In the genomic region with DNA sequence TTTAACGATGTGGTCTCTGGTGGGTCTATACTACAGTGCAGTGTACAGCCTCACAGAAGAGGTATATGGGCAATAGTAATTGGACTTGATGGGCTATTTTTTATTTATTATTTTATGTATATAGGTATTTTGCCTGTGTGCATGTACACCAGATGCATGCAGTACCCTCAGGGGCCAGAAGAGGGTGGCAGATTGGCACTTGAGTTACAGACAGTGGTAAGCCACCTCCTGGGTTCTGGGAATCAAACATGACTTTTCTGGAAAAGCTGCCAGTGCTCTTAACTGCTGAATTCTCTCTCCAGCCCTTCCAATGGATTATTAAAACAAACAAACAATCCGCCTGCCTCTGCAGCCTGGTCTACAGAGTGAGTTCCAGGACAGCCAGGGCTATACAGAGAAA, we compare ENCODE assay signal across 11 mouse cellular contexts. TPM values are rescaled to one million over a fixed set of nuclear protein-coding genes. Genes with fewer than 3 reads are reported as not detected.
DNase-seq lines count a peak whose midpoint lies in the region; ATAC-seq and TF ChIP-seq lines count a peak whose summit lies in the region.
"Had no signal": no experiment of that assay in that cellular context is flagged by ENCODE, and none has a peak within 500 bp of the region (broad histone marks: within the 10 kb centered on the region; RNA-seq: fewer than 3 reads in every experiment).

No protein-coding gene starts in this region.

- no peak overlapping the region for H3K27ac ChIP-seq in layer of hippocampus, adult 2 months
- no peak overlapping the region for H3K27ac ChIP-seq in ES-E14 (ENCODE audit: insufficient read depth, low read depth, low read length, poor library complexity, severe bottlenecking)
- H3K27ac ChIP-seq: heart, embryonic 13.5 days had no signal

- H3K9ac ChIP-seq in ES-E14 (ENCODE audit: insufficient read depth, low read depth, low read length, poor library complexity, severe bottlenecking), result no peak overlapping the region
- H3K9ac ChIP-seq: heart, embryonic 13.5 days had no signal

- peak; percentile 61 for TF ChIP-seq CTCF in layer of hippocampus, adult 2 months (conservative IDR thresholded peaks at IDR 0.05)

- in situ Hi-C loops in ES-E14 (cut with MboI; ENCODE audit: low sequenced_read_pairs in 2 of 2, unreplicated experiment in 2 of 2), result no loop called here

- no peaks in the 10 kb centered on the region for H3K9me3 ChIP-seq in ES-E14 (ENCODE audit: control insufficient read depth, insufficient read depth, low read depth, low read length)
- H3K9me3 ChIP-seq: heart, embryonic 13.5 days had no signal

- no peak for DNase-seq in layer of hippocampus, adult 2 months (ENCODE audit: low spot score in 2 of 2)
- no peak for DNase-seq in layer of hippocampus, adult 8-10 months (ENCODE audit: low spot score in 2 of 2)
- peak; percentile 44 for DNase-seq in ES-E14 (ENCODE audit: low read depth, low spot score)
- DNase-seq in adipocyte (ENCODE audit: low spot score), result peak; percentile 26
- DNase-seq in lung, postnatal 10 days, result peak; percentile 20
- no peak for DNase-seq in spleen, postnatal 4 days (ENCODE audit: low spot score in 2 of 2)
- DNase-seq in ovary, postnatal 10 days (ENCODE audit: low spot score), result no peak
- DNase-seq: cerebellum, adult 11-12 months had no signal

- no peak overlapping the region for H3K4me3 ChIP-seq in layer of hippocampus, adult 2 months
- no peak overlapping the region for H3K4me3 ChIP-seq in ES-E14 (ENCODE audit: insufficient read depth in 1 of 2, low read depth in 1 of 2, low read length in 2 of 2, poor library complexity in 1 of 2, severe bottlenecking in 1 of 2)
- H3K4me3 ChIP-seq: heart, embryonic 13.5 days had no signal

- H3K36me3 ChIP-seq in ES-E14 (ENCODE audit: control insufficient read depth, insufficient read depth, low read length, poor library complexity, severe bottlenecking), result no peaks in the 10 kb centered on the region
- H3K36me3 ChIP-seq: heart, embryonic 13.5 days had no signal

- H3K4me1 ChIP-seq in ES-E14 (ENCODE audit: control insufficient read depth in 2 of 2, insufficient read depth in 2 of 2, low read length in 2 of 2, poor library complexity in 1 of 2), result no peaks in the 10 kb centered on the region

- no peak for ATAC-seq in erythroid progenitor cell, adult 5-6 weeks (replicated peaks; ENCODE audit: low FRiP score, poor library complexity, severe bottlenecking)

TF ChIP-seq in ES-E14, 5 proteins besides CTCF, POLR2A, EP300 and RAD21:
- no peak for TF ChIP-seq CHD2 (IDR thresholded peaks at IDR 0.05; ENCODE audit: low read depth, low read length)
- no peak for TF ChIP-seq MAFK (IDR thresholded peaks at IDR 0.05; ENCODE audit: insufficient read depth, low read depth, low read length)
- 0 out of 2 replicates have a peak, but pooled peaks have one; percentile 19 for TF ChIP-seq ZC3H11A (IDR thresholded peaks at IDR 0.05; ENCODE audit: borderline replicate concordance, low read depth, low read length)

RNA-seq across cellular contexts. Expression of a gene that starts 10.4 kb away (rescaled TPM):
- 1 to 10 TPM; 2.7 to 3.1 TPM for total RNA-seq in layer of hippocampus, adult 2 months (2021)
- 1 to 10 TPM; 6.0 to 7.1 (median 7.0) TPM for total RNA-seq in layer of hippocampus, adult 8-10 months (2022)
- total RNA-seq in ES-E14 (2012; rRNA removed), result 1.1 and 4.9 TPM in 2 replicates
- 5.4 and 15.5 TPM in 2 replicates for total RNA-seq in erythroid progenitor cell, adult 5-6 weeks (2015; ENCODE audit: low replicate concordance)
- total RNA-seq in erythroid progenitor cell, adult 5-6 weeks (2017; ENCODE audit: low replicate concordance), result 0.98 and 3.6 TPM in 2 replicates

RNA-seq across cellular contexts. Expression of a gene that starts 25.3 kb away (rescaled TPM):
- not detected for total RNA-seq in layer of hippocampus, adult 2 months (2021)
- under 1 TPM in 3 of 4 experiments, not detected in 1; 0.16 to 0.36 (median 0.19) TPM for total RNA-seq in layer of hippocampus, adult 8-10 months (2022)
- total RNA-seq in ES-E14 (2012; rRNA removed), result 0.04 and 0.16 TPM in 2 replicates
- not detected in 2 replicates for total RNA-seq in erythroid progenitor cell, adult 5-6 weeks (2015; ENCODE audit: low replicate concordance)
- not detected in 2 replicates for total RNA-seq in erythroid progenitor cell, adult 5-6 weeks (2017; ENCODE audit: low replicate concordance)
- total RNA-seq: left cerebral cortex, postnatal 25 days had no signal

RNA-seq across cellular contexts. Expression of a gene that starts 47.9 kb away (rescaled TPM):
- total RNA-seq in layer of hippocampus, adult 2 months (2021), result 1 to 10 TPM in 1 of 2 experiments, under 1 TPM in 1; 0.79 to 1.1 TPM
- total RNA-seq in layer of hippocampus, adult 8-10 months (2022), result 1 to 10 TPM; 1.0 to 1.7 (median 1.4) TPM
- 2.6 and 2.8 TPM in 2 replicates for total RNA-seq in ES-E14 (2012; rRNA removed)
- total RNA-seq in erythroid progenitor cell, adult 5-6 weeks (2015; ENCODE audit: low replicate concordance), result not detected in 2 replicates
- total RNA-seq in erythroid progenitor cell, adult 5-6 weeks (2017; ENCODE audit: low replicate concordance), result not detected in 2 replicates

Comparison
In these comparisons a context has a peak if more than half of its experiments do, and no peak if none do; other contexts are left out.
1. DNase-seq: peak in ES-E14 (single experiment), adipocyte (single experiment) and lung, postnatal 10 days (single experiment); none in layer of hippocampus, adult 2 months (0 of 2), layer of hippocampus, adult 8-10 months (0 of 2), spleen, postnatal 4 days (0 of 2) and ovary, postnatal 10 days (single experiment).